Mouse (Mus musculus) heart, postnatal 10 days (tissue): ENCODE data around the gene Cdc42se2. TPM values are rescaled to one million over a fixed set of nuclear protein-coding genes. Genes with fewer than 3 reads are reported as not detected.

Experiments
- total RNA-seq, 2 experiments: library from RNA; stranded (reverse); gene quantifications; 2 replicates each; pipeline ENCODE4 v1.2.3; 2021

The Cdc42se2 gene
- total RNA-seq, 2 experiments from 2014 or later: 35.9 to 36.9 TPM

Other genes with a start within 250 kb of the Cdc42se2 start
- 10 to 100 TPM; 24.4 to 27.0 TPM for gene Lyrm7, start 73.2 kb upstream of the Cdc42se2 start, total RNA-seq
- 100 to 1,000 TPM; 304 to 309 TPM for gene Hint1, start 78.7 kb upstream of the Cdc42se2 start, total RNA-seq
- 100 to 1,000 TPM; 102 to 159 TPM for gene Gpx3, start 114.8 kb upstream of the Cdc42se2 start, total RNA-seq
- gene Tnip1, start 175.2 kb upstream of the Cdc42se2 start, total RNA-seq: 10 to 100 TPM; 33.4 to 37.1 TPM
- 100 to 1,000 TPM; 319 to 333 TPM for gene Anxa6, start 245.8 kb upstream of the Cdc42se2 start, total RNA-seq